Mouse (Mus musculus): ENCODE measurements at regions not wholly inside any gene's neighbourhood (a gene's known extent, or its start where the extent isn't known, plus 50 kb on each side); places are given as distances from the start of the nearest gene placed in this dataset.

DNA sequence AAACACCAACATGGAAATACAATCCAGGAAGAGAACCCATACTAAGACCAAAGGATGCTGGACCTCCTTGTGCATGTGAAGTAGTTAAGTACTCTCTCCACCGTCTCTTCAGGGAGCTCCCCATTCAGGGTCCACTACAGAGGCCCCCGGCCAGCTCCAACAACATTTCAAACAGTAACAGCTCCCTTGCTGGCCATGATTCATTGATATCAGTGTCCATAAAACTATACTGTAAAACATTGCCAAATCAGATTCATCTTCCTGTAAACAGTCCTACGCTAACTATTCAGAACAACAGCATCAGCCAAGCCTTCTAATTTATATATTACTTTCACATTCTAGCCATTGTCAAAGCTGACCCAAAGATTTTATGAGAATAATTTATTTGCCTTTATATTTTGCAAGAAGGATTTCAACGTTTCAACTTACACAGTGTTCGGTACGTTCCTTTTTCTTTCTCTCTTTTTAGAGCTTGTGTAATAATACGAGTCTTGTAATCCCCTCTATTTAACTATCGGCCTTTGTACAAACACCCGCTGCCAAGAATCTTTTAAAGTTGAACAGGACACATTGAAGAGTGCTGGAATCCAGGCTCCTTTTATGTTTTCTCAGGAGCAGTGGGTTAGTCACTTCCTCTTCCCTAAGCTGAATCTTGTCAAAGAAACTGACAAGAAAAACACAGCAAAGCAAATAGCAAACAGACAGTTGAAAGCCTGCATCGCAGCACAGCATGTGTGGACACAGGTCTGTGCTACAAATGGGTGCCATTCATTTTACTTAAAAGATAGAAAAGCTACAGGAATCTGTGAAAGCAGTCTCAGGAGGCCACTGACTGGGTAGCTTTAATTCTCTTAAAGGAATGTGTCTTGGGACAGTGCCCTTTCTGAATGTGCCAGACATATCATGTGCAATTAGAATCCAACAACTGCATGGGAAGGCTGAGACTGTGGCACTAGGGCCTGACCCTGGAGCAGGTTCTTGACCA lies 531.4 kb upstream of the Adamts16 start:
- TF ChIP-seq CTCF (IDR thresholded peaks at IDR 0.05) (no peak), POLR2A (IDR thresholded peaks at IDR 0.05; ENCODE audit: insufficient read depth, low read depth, low read length) (no peak), EP300 (IDR thresholded peaks at IDR 0.05; ENCODE audit: insufficient read depth, low read depth, low read length) (no peak)

Data from heart, adult 2 months (tissue).